Mouse (Mus musculus) forebrain, embryonic 15.5 days (tissue): ENCODE data around the gene Olfr605. TPM values are rescaled to one million over a fixed set of nuclear protein-coding genes. Genes with fewer than 3 reads are reported as not detected.
"Not testable (repeated sequence)": the region's sequence is repeated elsewhere in the genome, so short reads cannot be mapped to it uniquely, and the experiment has no call there.

Source experiments
- ATAC-seq: fragments of 200-750 bp; cut with Nextera tagmentation; replicated peaks from 2 replicates; pipeline ENCODE4 v1.8.0; 2017; ENCODE audit warnings: mild to moderate bottlenecking, moderate TSS enrichment, moderate library complexity
- H3K27ac ChIP-seq: fragments of 300-500 bp; sonication (generic); replicated peaks from 2 replicates; pipeline ENCODE4 v1.5.1; 2015; ENCODE audit warnings: mild to moderate bottlenecking, inconsistent platforms
- H3K27me3 ChIP-seq: fragments of 300-500 bp; sonication (generic); 2 replicates; pipeline ENCODE4 v1.6.1; 2015; ENCODE audit warnings: inconsistent platforms
- H3K36me3 ChIP-seq: fragments of 300-500 bp; sonication (generic); 2 replicates; pipeline ENCODE4 v1.6.1; 2015; ENCODE audit warnings: mild to moderate bottlenecking, inconsistent platforms
- H3K4me1 ChIP-seq: fragments of 300-500 bp; sonication (generic); 2 replicates; pipeline ENCODE4 v1.6.1; 2015; ENCODE audit warnings: inconsistent platforms
- H3K4me2 ChIP-seq: fragments of 300-500 bp; sonication (generic); replicated peaks from 2 replicates; pipeline ENCODE4 v1.6.1; 2015; ENCODE audit warnings: mild to moderate bottlenecking, inconsistent platforms
- H3K4me3 ChIP-seq: fragments of 300-500 bp; sonication (generic); 2 replicates; pipeline ENCODE4 v1.5.1; 2015; ENCODE audit warnings: mild to moderate bottlenecking, inconsistent platforms
- H3K9ac ChIP-seq: fragments of 300-500 bp; sonication (generic); replicated peaks from 2 replicates; pipeline ENCODE4 v1.6.1; 2015; ENCODE audit warnings: mild to moderate bottlenecking, inconsistent platforms
- H3K9me3 ChIP-seq: fragments of 300-500 bp; sonication (generic); 2 replicates; pipeline ENCODE4 v1.6.1; 2016; ENCODE audit warnings: inconsistent platforms
- WGBS: fragments of 180-500 bp; shearing (Covaris S2); methylation state at CpG from one replicate; pipeline ENCODE4 v1.1.7; 2015; ENCODE audit warnings: mixed read lengths; 5-methylcytosine and 5-hydroxymethylcytosine counted together
- microRNA-seq: library from miRNA; unstranded; fragments of <30 nt; microRNA quantifications from one replicate; pipeline ENCODE4, GENCODE M21; 2016
- polyA plus RNA-seq: library from polyadenylated mRNA; unstranded; fragments of >200 nt; fragmentation: Nextera tagmentation; extraction: Ambion mirVana; gene quantifications from 2 replicates; pipeline ENCODE4 v1.2.1, GENCODE M21; 2015

The Olfr605 gene
- not detected in 2 replicates for polyA plus RNA-seq

DNA sequence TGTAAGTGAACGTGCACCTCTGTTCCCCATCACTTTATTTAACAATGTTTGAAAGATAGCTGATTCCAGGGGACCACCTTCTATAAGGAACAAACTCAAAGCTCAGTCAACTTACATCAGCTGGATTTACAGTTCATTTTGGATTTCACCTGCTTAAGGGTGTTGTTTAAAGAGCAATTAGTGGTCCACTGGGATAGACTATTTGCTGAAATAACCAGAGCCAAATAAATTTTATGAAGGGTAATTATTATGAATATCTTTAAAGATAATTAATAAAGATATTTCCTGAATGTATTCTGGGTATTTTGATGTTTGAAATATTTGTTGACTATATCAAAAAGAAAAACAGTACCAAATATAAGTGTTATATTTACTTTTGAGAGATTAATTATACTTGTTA, at the start of gene Olfr605:
Olfr605 (minus strand) TSS at position 101 of the 400 bp plus-strand sequence.
- WGBS: 84% methylated on average over 1 of the region's 1 CpGs
- Histone ChIP-seq H3K9ac (no peak within 1 kb of the TSS), H3K4me1 (no peaks in the 10 kb centered on the region), H3K36me3 (no peaks in the 10 kb centered on the region), H3K27me3 (no peaks in the 10 kb centered on the region), H3K4me3 (no peak within 1 kb of the TSS), H3K9me3 (no peaks in the 10 kb centered on the region), H3K4me2 (no peak within 1 kb of the TSS), H3K27ac (no peak within 1 kb of the TSS)
- ATAC-seq: no peak

DNA sequence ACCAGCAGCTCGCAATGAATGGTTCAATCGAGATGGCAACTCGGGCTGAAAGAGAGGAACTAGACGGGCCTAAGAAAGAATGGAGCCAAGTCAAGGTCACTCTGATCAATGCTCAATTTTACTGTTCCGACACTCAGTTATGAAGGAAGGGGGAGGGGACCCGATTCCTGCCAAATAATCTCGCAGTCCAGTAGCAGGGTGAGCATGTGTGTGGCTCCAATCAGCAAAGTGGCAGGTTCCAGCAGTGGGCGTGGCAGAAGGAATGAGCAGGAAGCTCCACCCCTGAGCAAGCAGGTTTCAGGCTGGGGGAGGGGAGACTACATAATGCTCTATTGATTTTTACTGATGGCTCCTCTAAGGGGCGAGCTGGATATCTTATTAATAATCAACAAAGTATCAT, 31.9 kb upstream of the Olfr605 start:
- not testable (repeated sequence) for ATAC-seq, H3K27ac ChIP-seq
- 80% methylated on average over 9 of the region's 9 CpGs for WGBS

DNA sequence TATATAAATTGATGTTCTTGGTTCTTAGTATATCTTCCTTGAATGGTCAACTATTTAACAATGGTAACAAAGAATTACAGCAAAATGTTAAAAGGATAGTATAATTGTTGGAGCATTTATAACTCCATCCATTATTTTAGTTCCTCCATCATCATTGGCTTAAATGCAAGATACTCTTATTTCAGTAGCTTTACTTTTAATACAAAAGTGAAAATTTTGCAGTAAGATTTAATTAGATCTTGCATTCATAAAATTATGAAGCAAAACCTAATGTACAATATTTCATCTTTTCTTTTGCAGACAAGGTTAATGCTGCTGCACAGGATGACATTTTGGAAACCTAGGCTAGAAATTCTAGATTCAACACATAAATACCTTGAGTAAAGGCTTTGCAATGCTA, 24.3 kb upstream of the Olfr605 start, which contains the start of gene Olfr608:
Olfr608 (plus strand) TSS at position 301 of the 400 bp plus-strand sequence.
- H3K36me3 ChIP-seq: no peaks in the 10 kb centered on the region
- H3K9me3 ChIP-seq: no peaks in the 10 kb centered on the region
- no peaks in the 10 kb centered on the region for H3K4me1 ChIP-seq
- H3K9ac ChIP-seq: no peak within 1 kb of the TSS
- H3K27ac ChIP-seq: no peak within 1 kb of the TSS
- no peaks in the 10 kb centered on the region for H3K27me3 ChIP-seq
- ATAC-seq: no peak
- H3K4me2 ChIP-seq: no peak within 1 kb of the TSS
- no peak within 1 kb of the TSS for H3K4me3 ChIP-seq

More for the DNA sequence above, 31.9 kb upstream of the Olfr605 start:
- not testable (repeated sequence) for H3K27me3 ChIP-seq, H3K4me2 ChIP-seq, H3K36me3 ChIP-seq, H3K9me3 ChIP-seq, H3K9ac ChIP-seq, H3K4me3 ChIP-seq, H3K4me1 ChIP-seq

DNA sequence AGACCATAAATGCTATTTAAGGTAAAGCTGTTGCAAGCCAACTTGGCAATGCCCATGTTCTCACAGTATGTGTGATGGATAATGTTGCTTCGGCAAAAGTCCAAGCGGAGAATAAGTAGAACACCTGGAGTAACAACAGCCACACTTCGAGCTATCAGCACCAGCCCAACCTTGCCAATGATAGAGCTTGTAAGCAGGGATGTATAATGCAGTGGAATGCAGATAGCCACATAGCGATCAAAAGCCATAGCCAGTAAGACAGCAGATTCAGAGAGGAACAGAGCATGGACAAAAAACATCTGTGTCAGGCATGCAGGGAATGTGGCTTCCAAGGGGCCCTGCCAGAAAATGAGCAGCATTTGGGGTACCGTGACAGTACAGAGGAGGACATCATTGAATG, 15.4 kb upstream of the Olfr605 start:
- no peak overlapping the region for H3K4me3 ChIP-seq
- 94% methylated on average over 5 of the region's 5 CpGs for WGBS
- H3K36me3 ChIP-seq: no peaks in the 10 kb centered on the region
- no peak for ATAC-seq
- H3K27ac ChIP-seq: no peak overlapping the region
- no peaks in the 10 kb centered on the region for H3K4me1 ChIP-seq
- H3K9me3 ChIP-seq: no peaks in the 10 kb centered on the region
- H3K4me2 ChIP-seq: no peak overlapping the region
- no peak overlapping the region for H3K9ac ChIP-seq
- H3K27me3 ChIP-seq: no peaks in the 10 kb centered on the region

DNA sequence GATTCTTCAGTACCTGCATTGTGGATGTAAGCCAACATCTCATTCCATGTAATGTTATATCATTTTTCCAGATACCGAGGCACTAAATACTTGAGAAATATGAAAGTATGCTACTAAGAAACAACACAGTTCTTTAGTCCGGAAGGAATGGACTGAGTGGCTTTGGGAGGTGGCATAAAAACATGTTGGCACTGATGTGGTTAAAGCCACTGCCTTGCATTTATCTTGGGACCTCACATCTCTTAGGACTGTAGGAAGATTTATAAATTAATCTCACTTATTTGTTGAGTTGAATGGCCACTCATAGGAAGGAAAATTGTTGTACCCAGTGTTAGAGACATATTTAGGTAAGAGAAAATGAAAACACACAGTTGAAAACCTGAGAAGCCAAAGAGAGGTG, 3.5 kb upstream of the Olfr605 start, which contains the start of gene Olfr606:
Olfr606 (plus strand) TSS at position 301 of the 400 bp plus-strand sequence.
- H3K4me2 ChIP-seq: no peak within 1 kb of the TSS
- 97% methylated on average over 2 of the region's 2 CpGs for WGBS
- no peaks in the 10 kb centered on the region for H3K27me3 ChIP-seq
- H3K4me3 ChIP-seq: no peak within 1 kb of the TSS
- H3K9me3 ChIP-seq: no peaks in the 10 kb centered on the region
- no peak within 1 kb of the TSS for H3K27ac ChIP-seq
- no peaks in the 10 kb centered on the region for H3K36me3 ChIP-seq
- H3K4me1 ChIP-seq: no peaks in the 10 kb centered on the region
- no peak within 1 kb of the TSS for H3K9ac ChIP-seq
- no peak for ATAC-seq

DNA sequence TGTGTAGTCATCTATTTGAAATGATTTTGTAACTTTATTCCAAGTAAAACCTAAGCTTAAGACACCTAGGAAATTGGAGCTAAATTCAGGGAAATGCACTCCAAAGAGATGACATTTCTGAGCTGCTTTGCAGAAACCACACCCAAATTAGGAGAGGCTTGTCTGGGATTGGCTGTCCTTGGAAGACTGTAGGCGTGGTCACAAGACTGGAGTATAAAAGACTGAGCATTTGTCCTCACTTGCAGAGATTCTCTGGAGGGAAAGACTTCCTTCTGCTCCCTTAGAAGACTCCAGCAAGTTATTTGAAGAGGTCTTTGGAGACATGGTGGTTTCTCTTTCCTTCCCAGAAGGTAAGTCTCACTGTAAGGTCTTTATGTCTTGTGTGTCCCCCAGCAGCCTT, 30.5 kb downstream of the Olfr605 start, which contains the start of gene Usp17lc:
Usp17lc (plus strand) TSS at position 301 of the 400 bp plus-strand sequence.
- 57% methylated on average over 1 of the region's 1 CpGs for WGBS

DNA sequence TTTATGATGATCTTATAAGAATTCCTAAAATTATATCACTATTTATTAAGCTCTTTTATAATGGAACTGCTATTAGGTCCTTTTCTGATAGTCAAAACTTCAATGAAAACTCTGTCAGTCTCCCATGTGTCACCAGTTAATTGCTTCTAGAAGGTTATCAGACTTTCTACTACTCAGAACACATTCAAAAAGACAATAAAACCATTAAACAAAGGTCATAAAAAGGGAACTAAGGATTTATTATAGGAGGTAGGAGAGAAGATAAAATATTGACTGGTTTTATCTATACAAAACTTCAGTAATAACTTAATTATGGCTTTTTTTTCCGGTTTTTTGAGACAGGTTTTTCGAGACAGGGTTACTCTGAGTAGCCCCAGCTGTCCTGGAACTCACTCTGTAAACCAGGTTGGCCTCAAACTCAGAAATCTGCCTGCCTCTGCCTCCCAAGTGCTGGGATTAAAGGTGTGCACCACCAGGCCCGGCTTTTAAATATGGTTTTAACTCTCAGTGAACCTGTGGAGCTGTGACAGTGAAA, 38.7 kb downstream of the Olfr605 start:
- not testable (repeated sequence) for H3K27me3 ChIP-seq, H3K9me3 ChIP-seq, H3K9ac ChIP-seq, H3K4me2 ChIP-seq, H3K4me3 ChIP-seq, H3K36me3 ChIP-seq, ATAC-seq, H3K4me1 ChIP-seq, H3K27ac ChIP-seq
- 70% methylated on average over 3 of the region's 3 CpGs for WGBS

More for the DNA sequence above, 30.5 kb downstream of the Olfr605 start, which contains the start of gene Usp17lc:
- H3K4me1 ChIP-seq, H3K4me3 ChIP-seq, H3K4me2 ChIP-seq, H3K36me3 ChIP-seq, H3K27ac ChIP-seq, H3K27me3 ChIP-seq, ATAC-seq, H3K9me3 ChIP-seq, H3K9ac ChIP-seq: not testable (repeated sequence)

DNA sequence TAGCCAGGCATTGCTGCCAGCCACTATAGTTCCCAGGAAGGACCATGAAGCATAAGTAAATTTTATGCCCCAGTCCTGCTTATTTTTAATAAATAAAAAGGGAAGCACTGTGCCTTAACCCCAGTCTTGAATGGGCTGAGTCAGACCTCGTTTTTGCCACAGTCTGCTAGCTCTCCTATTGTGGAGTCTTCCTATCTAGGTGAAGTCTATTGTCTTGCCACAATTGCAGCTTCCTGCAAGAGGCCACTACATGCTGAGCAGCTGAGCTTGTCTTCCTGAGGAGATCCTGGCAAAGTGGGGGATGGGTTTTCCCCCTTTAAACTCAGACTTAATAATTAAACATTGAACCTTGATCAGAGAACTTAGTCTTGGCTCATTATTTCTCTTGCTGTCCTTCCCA, 46.3 kb downstream of the Olfr605 start:
- 4% methylated on average over 1 of the region's 1 CpGs for WGBS
- ATAC-seq: no peak
- no peak overlapping the region for H3K4me2 ChIP-seq

DNA sequence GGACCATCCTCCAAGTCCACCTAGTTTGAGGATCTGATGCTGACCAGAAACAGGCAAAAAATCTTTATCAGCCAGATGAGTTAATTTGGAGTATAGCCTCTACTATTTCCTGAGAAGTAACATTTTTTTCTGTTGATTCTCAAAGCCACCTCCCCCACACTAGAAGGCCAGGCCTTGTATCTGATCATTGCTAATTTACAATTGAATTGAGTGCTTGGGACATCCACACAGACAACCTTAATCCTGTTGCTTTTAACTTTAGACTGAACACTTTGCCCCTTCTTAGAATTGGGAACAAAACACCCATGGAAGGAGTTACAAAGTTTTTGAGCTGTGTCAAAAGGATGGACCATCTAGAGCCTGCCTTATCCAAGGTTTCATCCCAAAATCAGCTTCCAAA, 47.5 kb downstream of the Olfr605 start:
- Histone ChIP-seq H3K9me3 (no peaks in the 10 kb centered on the region), H3K27ac (no peak overlapping the region), H3K4me3 (no peak overlapping the region), H3K27me3 (no peaks in the 10 kb centered on the region), H3K9ac (no peak overlapping the region), H3K4me1 (no peaks in the 10 kb centered on the region), H3K36me3 (no peaks in the 10 kb centered on the region), H3K4me2 (no peak overlapping the region)
- no peak for ATAC-seq

More for the DNA sequence above, 46.3 kb downstream of the Olfr605 start:
- H3K9me3 ChIP-seq: no peaks in the 10 kb centered on the region
- no peaks in the 10 kb centered on the region for H3K4me1 ChIP-seq
- no peak overlapping the region for H3K4me3 ChIP-seq
- H3K27me3 ChIP-seq: no peaks in the 10 kb centered on the region
- no peaks in the 10 kb centered on the region for H3K36me3 ChIP-seq
- no peak overlapping the region for H3K9ac ChIP-seq
- no peak overlapping the region for H3K27ac ChIP-seq

Small RNA genes lying within 50 kb of the gene (microRNA-seq; reads per million reads assigned to microRNA genes)
- not detected for gene Gm25774

Other genes with a start within 250 kb of the Olfr605 start
- not detected in 2 replicates for gene Olfr593, start 233.6 kb downstream of the Olfr605 start, polyA plus RNA-seq
- not detected in 2 replicates for gene Olfr594, start 228.4 kb downstream of the Olfr605 start, polyA plus RNA-seq
- not detected in 2 replicates for gene Usp17ld, start 192.9 kb downstream of the Olfr605 start, polyA plus RNA-seq
- not detected in 2 replicates for gene Olfr596, start 139.8 kb downstream of the Olfr605 start, polyA plus RNA-seq
- gene Olfr597, start 129.1 kb downstream of the Olfr605 start, polyA plus RNA-seq: not detected in 2 replicates
- gene Olfr598, start 121.9 kb downstream of the Olfr605 start, polyA plus RNA-seq: not detected in 2 replicates
- not detected in 2 replicates for gene Olfr599, start 109.5 kb downstream of the Olfr605 start, polyA plus RNA-seq
- gene Olfr600, start 95.8 kb downstream of the Olfr605 start, polyA plus RNA-seq: not detected in 2 replicates
- gene Olfr601, start 82.8 kb downstream of the Olfr605 start, polyA plus RNA-seq: not detected in 2 replicates
- not detected in 2 replicates for gene Olfr603, start 59.3 kb downstream of the Olfr605 start, polyA plus RNA-seq
- gene Usp17lc, start 30.4 kb downstream of the Olfr605 start, polyA plus RNA-seq: not detected in 2 replicates
- gene Olfr606, start 3.6 kb upstream of the Olfr605 start, polyA plus RNA-seq: not detected in 2 replicates
- not detected in 2 replicates for gene Olfr607, start 18.7 kb upstream of the Olfr605 start, polyA plus RNA-seq
- gene Olfr608, start 24.4 kb upstream of the Olfr605 start, polyA plus RNA-seq: not detected in 2 replicates
- not detected in 2 replicates for gene Olfr609, start 52.6 kb upstream of the Olfr605 start, polyA plus RNA-seq
- gene Olfr610, start 66.7 kb upstream of the Olfr605 start, polyA plus RNA-seq: not detected in 2 replicates
- gene Olfr611, start 75.4 kb upstream of the Olfr605 start, polyA plus RNA-seq: not detected in 2 replicates
- not detected in 2 replicates for gene Olfr612, start 97.3 kb upstream of the Olfr605 start, polyA plus RNA-seq
- gene Olfr613, start 102.6 kb upstream of the Olfr605 start, polyA plus RNA-seq: not detected in 2 replicates
- gene Olfr615, start 110.6 kb upstream of the Olfr605 start, polyA plus RNA-seq: not detected in 2 replicates
- gene Olfr616, start 123.7 kb upstream of the Olfr605 start, polyA plus RNA-seq: not detected in 2 replicates
- gene Olfr617, start 127.6 kb upstream of the Olfr605 start, polyA plus RNA-seq: not detected in 2 replicates
- gene Olfr618, start 144.7 kb upstream of the Olfr605 start, polyA plus RNA-seq: not detected in 2 replicates
- gene Olfr619, start 155.1 kb upstream of the Olfr605 start, polyA plus RNA-seq: not detected in 2 replicates
- not detected in 2 replicates for gene Olfr620, start 167.1 kb upstream of the Olfr605 start, polyA plus RNA-seq
- not detected in 2 replicates for gene Olfr622, start 197.3 kb upstream of the Olfr605 start, polyA plus RNA-seq
- not detected in 2 replicates for gene Olfr623, start 218.3 kb upstream of the Olfr605 start, polyA plus RNA-seq
- gene Olfr624, start 225.8 kb upstream of the Olfr605 start, polyA plus RNA-seq: not detected in 2 replicates
- gene Olfr625-ps1, start 237.3 kb upstream of the Olfr605 start, polyA plus RNA-seq: not detected in 2 replicates